10 mouse cellular contexts compared by ENCODE assay signal in genomic region chr11:95609924-95610323, GRCm38 (mm10). TPM values are rescaled to one million over a fixed set of nuclear protein-coding genes. Genes with fewer than 3 reads are reported as not detected.
DNase-seq lines count a peak whose midpoint lies in the region; ATAC-seq and TF ChIP-seq lines count a peak whose summit lies in the region.
"Had no signal": no experiment of that assay in that cellular context is flagged by ENCODE, and none has a peak within 500 bp of the region (broad histone marks: within the 10 kb centered on the region; RNA-seq: fewer than 3 reads in every experiment).

No protein-coding gene starts in this region.

- H3K4me2 ChIP-seq in forebrain, embryonic 13.5 days = peak overlapping the region; percentile 45

- H3K9me3 ChIP-seq in forebrain, embryonic 13.5 days (replicated peaks) = no peaks in the 10 kb centered on the region
- H3K9me3 ChIP-seq in limb, embryonic 10.5 days (replicated peaks) = no peaks in the 10 kb centered on the region

- peaks cover 15% of the 10 kb centered on the region; the same call in 1 of the 2 replicates for H3K4me1 ChIP-seq in forebrain, embryonic 13.5 days
- peaks cover 47% of the 10 kb centered on the region for H3K4me1 ChIP-seq in limb, embryonic 10.5 days
- H3K4me1 ChIP-seq in olfactory bulb, adult 2 months (ENCODE audit: control insufficient read depth, insufficient read depth, low read length) = peaks cover 7% of the 10 kb centered on the region

- intact Hi-C loops in left cerebral cortex, adult 2 months (cut with DNase I) = no loop called here
- intact Hi-C loops in left cerebral cortex, postnatal 14 days (cut with DNase I) = no loop called here

- H3K36me3 ChIP-seq in forebrain, embryonic 13.5 days (ENCODE audit: poor library complexity, severe bottlenecking) = no peaks in the 10 kb centered on the region
- H3K36me3 ChIP-seq in limb, embryonic 10.5 days = no peaks in the 10 kb centered on the region

- 48% methylated on average over 8 of the region's 8 CpGs for WGBS in forebrain, embryonic 13.5 days
- 49% methylated on average over 8 of the region's 8 CpGs for WGBS in limb, embryonic 10.5 days
- WGBS in olfactory bulb, adult 2 months = 54% methylated on average over 8 of the region's 8 CpGs

- no peak overlapping the region for H3K9ac ChIP-seq in forebrain, embryonic 13.5 days

- no peak overlapping the region for H3K27ac ChIP-seq in left cerebral cortex, adult 2 months
- H3K27ac ChIP-seq in forebrain, embryonic 13.5 days = no peak overlapping the region
- H3K27ac ChIP-seq in limb, embryonic 10.5 days = no peak overlapping the region; the same call in 1 of the 2 replicates
- H3K27ac ChIP-seq in olfactory bulb, adult 2 months (ENCODE audit: insufficient read depth, low read depth, low read length) = no peak overlapping the region
- H3K27ac ChIP-seq: macrophage had no signal

- no peak for DNase-seq in left cerebral cortex, adult 2 months (ENCODE audit: extremely low spot score in 1 of 2, low spot score in 2 of 2)
- no peak for DNase-seq in left cerebral cortex, postnatal 14 days (ENCODE audit: low spot score in 2 of 2)
- no peak for DNase-seq in limb, embryonic 10.5 days (ENCODE audit: low spot score)
- no peak for DNase-seq in spleen, postnatal 14 days (ENCODE audit: low spot score in 2 of 2)
- DNase-seq in cerebellum, adult 11 months = no peak
- DNase-seq: kidney, adult 18-20 months had no signal

- H3K4me3 ChIP-seq in left cerebral cortex, adult 2 months = peak overlapping the region; percentile 38
- no peak overlapping the region for H3K4me3 ChIP-seq in forebrain, embryonic 13.5 days
- H3K4me3 ChIP-seq in limb, embryonic 10.5 days = peak overlapping the region; percentile 20
- H3K4me3 ChIP-seq in olfactory bulb, adult 2 months (ENCODE audit: insufficient read depth, low read depth, low read length) = peak overlapping the region; percentile 34; the same call in 1 of the 2 replicates

- TF ChIP-seq CTCF in left cerebral cortex, adult 2 months (IDR thresholded peaks at IDR 0.05) = no peak
- no peak for TF ChIP-seq CTCF in olfactory bulb, adult 2 months (IDR thresholded peaks at IDR 0.05; ENCODE audit: insufficient read depth, low read depth, low read length)

- 0 out of 2 replicates have a peak, but pooled peaks cover 6% of the 10 kb centered on the region for H3K27me3 ChIP-seq in forebrain, embryonic 13.5 days
- peaks cover 37% of the 10 kb centered on the region for H3K27me3 ChIP-seq in limb, embryonic 10.5 days (ENCODE audit: low read depth, poor library complexity, severe bottlenecking)

- ATAC-seq in forebrain, embryonic 13.5 days = no peak
- ATAC-seq in erythroid progenitor cell, adult 5-6 weeks (replicated peaks; ENCODE audit: low FRiP score, poor library complexity, severe bottlenecking) = no peak

- no peak for TF ChIP-seq POLR2A in olfactory bulb, adult 2 months (IDR thresholded peaks at IDR 0.05; ENCODE audit: insufficient read depth, low read depth, low read length)

RNA-seq across cellular contexts. Expression of gene Ngfr, which starts 22.4 kb away (rescaled TPM):
- total RNA-seq in left cerebral cortex, adult 2 months (2021) = 1 to 10 TPM in 1 of 2 experiments, under 1 TPM in 1; 0.93 to 1.3 TPM
- total RNA-seq in left cerebral cortex, postnatal 14 days (2021) = 1 to 10 TPM in 1 of 2 experiments, under 1 TPM in 1; 0.94 to 2.0 TPM
- 6.3 and 7.5 TPM in 2 replicates for polyA plus RNA-seq in forebrain, embryonic 13.5 days (2015; fragmentation: Nextera tagmentation; extraction: Ambion mirVana)
- 9.7 and 16.3 TPM in 2 replicates for polyA plus RNA-seq in limb, embryonic 10.5 days (2016; fragmentation: Nextera tagmentation; extraction: Ambion mirVana)
- polyA plus RNA-seq in olfactory bulb, adult 2 months (2012; ENCODE audit: insufficient read depth, insufficient read length, low replicate concordance, missing spikeins) = not detected in 2 replicates
- total RNA-seq in erythroid progenitor cell, adult 5-6 weeks (2015; ENCODE audit: low replicate concordance) = not detected in 2 replicates
- not detected in 2 replicates for total RNA-seq in erythroid progenitor cell, adult 5-6 weeks (2017; ENCODE audit: low replicate concordance)

RNA-seq across cellular contexts. Expression of gene Phb, which starts 56.8 kb away (rescaled TPM):
- total RNA-seq in left cerebral cortex, adult 2 months (2021) = 10 to 100 TPM; 70.0 to 74.0 TPM
- total RNA-seq in left cerebral cortex, postnatal 14 days (2021) = 10 to 100 TPM; 82.5 to 86.3 TPM
- polyA plus RNA-seq in forebrain, embryonic 13.5 days (2015; fragmentation: Nextera tagmentation; extraction: Ambion mirVana) = 187 and 188 TPM in 2 replicates
- polyA plus RNA-seq in limb, embryonic 10.5 days (2016; fragmentation: Nextera tagmentation; extraction: Ambion mirVana) = 293 and 361 TPM in 2 replicates
- polyA plus RNA-seq in olfactory bulb, adult 2 months (2012; ENCODE audit: insufficient read depth, insufficient read length, low replicate concordance, missing spikeins) = not detected in 2 replicates
- total RNA-seq in erythroid progenitor cell, adult 5-6 weeks (2015; ENCODE audit: low replicate concordance) = 12.3 and 17.6 TPM in 2 replicates
- 7.7 and 42.9 TPM in 2 replicates for total RNA-seq in erythroid progenitor cell, adult 5-6 weeks (2017; ENCODE audit: low replicate concordance)
